Mouse (Mus musculus): Measurements from ENCODE around the gene Mlst8. TPM values are rescaled to one million over a fixed set of nuclear protein-coding genes. Genes with fewer than 3 reads are reported as not detected.
"Not testable (repeated sequence)": the region's sequence is repeated elsewhere in the genome, so short reads cannot be mapped to it uniquely, and the experiment has no call there.

Gene Mlst8
- total and polyA plus RNA-seq, 2 experiments from 2014 or later = 28.2 to 45.5 TPM

DNA sequence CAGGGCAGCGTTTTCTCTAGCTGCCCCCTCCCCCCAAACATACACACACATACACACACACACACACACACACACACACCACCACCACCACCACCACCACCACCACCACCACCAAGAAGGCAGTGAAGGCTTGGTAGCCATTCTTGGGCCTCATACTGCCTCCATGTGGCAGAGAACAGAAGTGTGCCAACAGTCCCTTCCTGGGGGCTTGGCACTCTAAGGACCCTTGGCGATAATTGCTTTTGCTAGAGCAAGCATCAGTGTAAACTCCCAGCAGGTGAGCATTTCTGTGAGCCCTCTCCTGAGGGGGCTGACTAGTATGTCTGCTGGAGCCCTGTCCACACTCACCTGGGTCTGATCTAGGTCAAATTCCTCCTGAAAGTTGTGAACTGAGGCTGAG, 37.7 kb downstream of the Mlst8 start:
- H3K4me2 ChIP-seq (ENCODE audit: low read depth) = no peak overlapping the region
- peak; percentile 58 for TF ChIP-seq CTCF (IDR thresholded peaks at IDR 0.05; ENCODE audit: low read depth)
- 0 out of 2 replicates have a peak, but pooled peaks have one; percentile 30 for ATAC-seq
- no peaks in the 10 kb centered on the region for H3K9me3 ChIP-seq (ENCODE audit: low read length)
- peaks cover 61% of the 10 kb centered on the region for H3K36me3 ChIP-seq (ENCODE audit: insufficient read depth)
- no peaks in the 10 kb centered on the region for H3K4me1 ChIP-seq (ENCODE audit: insufficient read depth)
- WGBS = 63% methylated on average over 2 of the region's 2 CpGs
- no peak overlapping the region for H3K27ac ChIP-seq (ENCODE audit: low read depth, low read length)
- H3K4me3 ChIP-seq (ENCODE audit: low read depth, low read length) = no peak overlapping the region
- no peak overlapping the region for H3K9ac ChIP-seq
- DNase-seq = no peak
- H3K27me3 ChIP-seq (ENCODE audit: insufficient read depth, low read length) = no peaks in the 10 kb centered on the region

DNA sequence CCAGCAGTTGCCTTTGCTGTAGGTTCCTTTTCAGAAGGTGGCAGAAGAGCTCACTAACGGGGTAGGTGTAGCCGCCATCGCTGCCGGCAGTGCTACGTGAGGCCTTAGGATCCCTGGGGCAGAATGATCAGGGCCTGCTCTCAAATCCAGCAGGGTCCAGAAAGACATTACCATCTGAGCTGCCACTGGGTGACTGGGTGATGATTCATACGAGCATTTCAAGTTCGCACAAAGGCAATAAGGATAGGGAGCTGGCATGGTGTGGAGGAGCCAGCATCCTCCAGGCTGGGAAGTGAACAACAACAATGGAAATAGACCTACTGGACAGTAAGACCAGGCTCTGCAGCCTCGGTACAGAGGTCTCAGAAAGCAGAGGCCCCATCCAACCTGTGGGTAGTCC, 38.5 kb downstream of the Mlst8 start:
- Histone ChIP-seq H3K27me3 (ENCODE audit: insufficient read depth, low read length) (no peaks in the 10 kb centered on the region), H3K9ac (no peak overlapping the region), H3K27ac (ENCODE audit: low read depth, low read length) (no peak overlapping the region), H3K4me1 (ENCODE audit: insufficient read depth) (no peaks in the 10 kb centered on the region), H3K4me2 (ENCODE audit: low read depth) (no peak overlapping the region), H3K36me3 (ENCODE audit: insufficient read depth) (peaks cover 53% of the 10 kb centered on the region), H3K4me3 (ENCODE audit: low read depth, low read length) (no peak overlapping the region), H3K9me3 (ENCODE audit: low read length) (no peaks in the 10 kb centered on the region)
- no peak for TF ChIP-seq CTCF (IDR thresholded peaks at IDR 0.05; ENCODE audit: low read depth)
- 89% methylated on average over 8 of the region's 8 CpGs for WGBS
- ATAC-seq (no peak), DNase-seq (no peak)

DNA sequence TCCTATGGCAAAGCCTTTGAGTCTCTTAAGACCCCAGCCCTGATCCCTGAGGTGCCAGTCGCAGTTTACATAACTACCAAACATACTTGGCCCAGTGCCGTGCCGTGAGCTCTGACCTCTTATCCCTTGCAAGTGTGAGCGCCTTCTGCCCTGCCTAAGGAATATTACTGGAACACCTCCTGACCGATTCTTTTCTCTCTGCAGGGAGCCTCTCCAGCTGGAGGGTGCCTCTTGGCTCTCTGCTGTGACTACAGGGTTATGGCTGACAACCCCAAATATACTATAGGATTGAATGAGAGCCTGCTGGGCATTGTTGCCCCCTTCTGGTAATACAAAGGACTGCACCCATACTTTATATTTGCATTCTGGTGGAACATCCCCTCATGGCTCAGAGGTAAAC, 41.9 kb downstream of the Mlst8 start:
- H3K4me2 ChIP-seq (ENCODE audit: low read depth) = no peak overlapping the region
- peak; percentile 63 for DNase-seq
- peak; percentile 81 for TF ChIP-seq CTCF (IDR thresholded peaks at IDR 0.05; ENCODE audit: low read depth)
- H3K9ac ChIP-seq = no peak overlapping the region
- H3K4me3 ChIP-seq (ENCODE audit: low read depth, low read length) = no peak overlapping the region
- WGBS = 73% methylated on average over 5 of the region's 5 CpGs
- H3K4me1 ChIP-seq (ENCODE audit: insufficient read depth) = no peaks in the 10 kb centered on the region
- no peaks in the 10 kb centered on the region for H3K9me3 ChIP-seq (ENCODE audit: low read length)
- no peak overlapping the region for H3K27ac ChIP-seq (ENCODE audit: low read depth, low read length)
- H3K36me3 ChIP-seq (ENCODE audit: insufficient read depth) = peaks cover 27% of the 10 kb centered on the region
- peak; percentile 69 for ATAC-seq
- H3K27me3 ChIP-seq (ENCODE audit: insufficient read depth, low read length) = no peaks in the 10 kb centered on the region

DNA sequence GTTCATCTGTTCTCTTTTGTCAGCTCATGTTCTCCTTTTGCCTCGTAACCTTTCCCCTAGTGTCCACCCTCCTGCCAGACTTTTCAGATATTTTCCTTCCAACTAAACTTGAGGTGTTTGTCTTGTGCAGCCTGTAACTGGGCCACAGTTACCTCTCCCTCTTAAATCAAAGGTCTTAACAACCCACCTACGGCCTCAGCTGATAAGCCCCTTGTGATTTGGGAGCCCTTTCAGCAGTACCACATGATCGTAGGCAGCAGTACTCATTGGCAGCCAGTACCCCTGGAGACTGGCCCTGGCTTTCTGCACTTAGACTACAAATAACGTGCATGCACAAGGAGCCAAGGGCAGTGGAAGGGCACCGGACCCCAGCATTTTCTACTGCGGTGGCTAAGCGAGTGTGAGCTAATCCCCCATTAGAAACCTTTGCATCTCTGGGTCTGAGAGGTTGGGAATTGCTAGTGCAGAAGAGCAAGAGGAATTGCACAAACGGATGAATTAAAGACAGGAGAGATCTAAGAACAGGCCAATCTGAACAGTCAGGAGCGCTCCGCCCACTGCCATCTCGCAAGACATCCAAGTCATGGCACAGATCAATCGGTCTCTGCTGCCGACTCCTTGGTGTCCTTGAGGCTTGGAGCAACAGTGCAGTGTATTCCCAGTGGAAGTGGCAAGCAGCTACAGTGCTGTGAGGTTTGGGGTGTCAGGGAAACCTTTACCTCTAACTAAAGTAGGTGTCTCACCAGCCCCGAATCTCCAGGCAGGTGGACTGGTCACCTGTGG, 49.5 kb downstream of the Mlst8 start:
- WGBS = 83% methylated on average over 14 of the region's 14 CpGs
- Histone ChIP-seq H3K4me3 (ENCODE audit: low read depth, low read length) (no peak overlapping the region), H3K9me3 (ENCODE audit: low read length) (no peaks in the 10 kb centered on the region), H3K27me3 (ENCODE audit: insufficient read depth, low read length) (no peaks in the 10 kb centered on the region), H3K36me3 (ENCODE audit: insufficient read depth) (peaks cover 5% of the 10 kb centered on the region), H3K9ac (no peak overlapping the region), H3K27ac (ENCODE audit: low read depth, low read length) (no peak overlapping the region), H3K4me1 (ENCODE audit: insufficient read depth) (no peaks in the 10 kb centered on the region), H3K4me2 (ENCODE audit: low read depth) (no peak overlapping the region)
- TF ChIP-seq CTCF (IDR thresholded peaks at IDR 0.05; ENCODE audit: low read depth) = no peak
- ATAC-seq = no peak
- DNase-seq = no peak

DNA sequence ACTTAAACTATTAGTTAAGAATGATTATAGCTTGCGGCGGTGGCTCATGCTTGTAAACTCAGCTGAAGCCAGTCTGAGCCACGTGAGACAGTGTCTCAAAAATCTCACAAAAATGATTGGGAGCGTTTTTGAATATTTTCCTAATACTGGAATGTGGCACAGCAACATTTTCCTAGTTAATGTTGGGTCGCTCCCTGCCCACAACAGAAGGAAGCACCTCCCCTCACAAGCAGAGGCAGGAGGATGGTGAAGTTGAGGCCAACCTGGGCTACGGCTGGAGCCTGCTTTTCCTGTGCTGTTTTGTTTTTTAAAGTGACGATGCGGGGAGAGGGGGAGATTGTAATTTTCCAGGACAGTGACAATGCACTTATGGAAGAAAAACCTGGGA, 51.7 kb downstream of the Mlst8 start:
- 6% methylated on average over 8 of the region's 8 CpGs for WGBS
- H3K36me3 ChIP-seq (ENCODE audit: insufficient read depth) = peaks cover 25% of the 10 kb centered on the region
- TF ChIP-seq CTCF (IDR thresholded peaks at IDR 0.05; ENCODE audit: low read depth) = no peak
- no peaks in the 10 kb centered on the region for H3K27me3 ChIP-seq (ENCODE audit: insufficient read depth, low read length)
- no peaks in the 10 kb centered on the region for H3K9me3 ChIP-seq (ENCODE audit: low read length)
- H3K4me2 ChIP-seq (ENCODE audit: low read depth) = peak overlapping the region; percentile 71
- DNase-seq (no peak), ATAC-seq (no peak)
- H3K9ac ChIP-seq = no peak overlapping the region
- H3K4me3 ChIP-seq (ENCODE audit: low read depth, low read length) = peak overlapping the region; percentile 50
- H3K4me1 ChIP-seq (ENCODE audit: insufficient read depth) = no peaks in the 10 kb centered on the region
- H3K27ac ChIP-seq (ENCODE audit: low read depth, low read length) = 0 out of 2 replicates have a peak overlapping the region, but pooled peaks have one; percentile 89

DNA sequence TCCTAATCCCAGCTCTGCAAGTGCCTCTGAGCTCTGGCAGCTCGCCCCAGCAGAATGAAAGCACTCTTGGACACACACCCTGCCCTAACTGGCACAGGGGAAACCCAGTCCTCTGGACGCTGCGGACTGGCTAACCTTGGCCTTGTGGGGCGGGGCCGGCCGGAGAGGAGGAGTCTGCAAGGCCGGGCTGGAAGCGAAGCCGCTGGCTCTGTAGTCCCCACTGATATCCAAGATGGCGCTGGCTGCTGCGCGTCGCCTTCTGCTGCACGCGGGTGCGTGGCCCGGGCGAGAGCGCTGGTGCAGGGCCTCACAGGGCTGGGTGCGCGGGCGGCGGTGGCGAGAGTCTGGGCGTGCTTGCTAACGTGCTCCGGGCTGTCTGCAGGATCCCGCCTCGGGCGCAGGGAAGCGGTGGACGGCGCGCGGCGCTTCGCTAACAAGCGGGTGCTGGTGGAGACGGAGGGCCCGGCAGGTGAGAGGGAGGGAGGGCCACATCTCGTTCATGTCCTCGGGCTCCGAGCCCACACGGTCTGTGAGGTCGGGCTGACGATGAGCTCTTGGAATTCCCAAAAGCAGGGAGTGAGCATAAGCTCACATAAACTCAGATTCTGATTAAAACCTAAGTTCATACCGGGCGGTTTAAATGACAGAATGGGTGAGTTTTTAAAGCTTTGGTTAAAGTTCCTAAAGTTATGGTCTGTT, 52.3 kb downstream of the Mlst8 start, which contains the start of gene Eci1:
Gene Eci1 (plus strand): TSS at position 171 of the 699 bp plus-strand sequence.
- ATAC-seq (peak; percentile 96), DNase-seq (peak; percentile 86)
- H3K36me3 ChIP-seq (ENCODE audit: insufficient read depth) = peaks cover 31% of the 10 kb centered on the region
- H3K9ac ChIP-seq = peak within 1 kb of the TSS; percentile 75
- no peaks in the 10 kb centered on the region for H3K27me3 ChIP-seq (ENCODE audit: insufficient read depth, low read length)
- under 1% methylated on average over 47 of the region's 48 CpGs for WGBS
- no peak for TF ChIP-seq CTCF (IDR thresholded peaks at IDR 0.05; ENCODE audit: low read depth)
- peak within 1 kb of the TSS; percentile 50 for H3K4me3 ChIP-seq (ENCODE audit: low read depth, low read length)
- no peaks in the 10 kb centered on the region for H3K9me3 ChIP-seq (ENCODE audit: low read length)
- peak within 1 kb of the TSS; percentile 89 for H3K27ac ChIP-seq (ENCODE audit: low read depth, low read length)
- H3K4me2 ChIP-seq (ENCODE audit: low read depth) = peak within 1 kb of the TSS; percentile 71
- no peaks in the 10 kb centered on the region for H3K4me1 ChIP-seq (ENCODE audit: insufficient read depth)

DNA sequence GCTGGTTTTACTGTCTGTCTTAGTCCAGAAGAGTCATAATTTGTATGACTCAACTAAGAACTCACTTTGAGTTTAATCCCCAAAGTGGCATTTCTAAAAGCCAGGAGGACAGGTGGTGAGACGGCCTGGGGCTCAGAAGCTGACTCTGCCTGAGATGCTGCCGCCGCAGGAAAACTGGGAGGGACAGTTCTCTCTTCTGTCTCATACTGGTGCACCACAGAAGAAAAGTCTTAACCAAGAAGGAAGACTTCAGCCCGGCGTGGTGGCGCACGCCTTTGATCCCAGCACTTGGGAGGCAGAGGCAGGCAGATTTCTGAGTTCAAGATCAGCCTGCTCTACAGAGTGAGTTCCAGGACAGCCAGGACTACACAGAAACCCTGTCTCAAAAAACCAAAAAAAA, 53.0 kb downstream of the Mlst8 start:
- 86% methylated on average over 7 of the region's 7 CpGs for WGBS
- H3K27ac ChIP-seq (ENCODE audit: low read depth, low read length) = peak overlapping the region; percentile 89; the same call in 1 of the 2 replicates
- H3K9me3 ChIP-seq (ENCODE audit: low read length) = no peaks in the 10 kb centered on the region
- H3K4me1 ChIP-seq (ENCODE audit: insufficient read depth) = no peaks in the 10 kb centered on the region
- H3K4me3 ChIP-seq (ENCODE audit: low read depth, low read length) = no peak overlapping the region
- peaks cover 38% of the 10 kb centered on the region for H3K36me3 ChIP-seq (ENCODE audit: insufficient read depth)
- DNase-seq (no peak), ATAC-seq (no peak)
- H3K4me2 ChIP-seq (ENCODE audit: low read depth) = peak overlapping the region; percentile 71; the same call in 1 of the 2 replicates
- no peak overlapping the region for H3K9ac ChIP-seq
- no peak for TF ChIP-seq CTCF (IDR thresholded peaks at IDR 0.05; ENCODE audit: low read depth)
- H3K27me3 ChIP-seq (ENCODE audit: insufficient read depth, low read length) = no peaks in the 10 kb centered on the region

DNA sequence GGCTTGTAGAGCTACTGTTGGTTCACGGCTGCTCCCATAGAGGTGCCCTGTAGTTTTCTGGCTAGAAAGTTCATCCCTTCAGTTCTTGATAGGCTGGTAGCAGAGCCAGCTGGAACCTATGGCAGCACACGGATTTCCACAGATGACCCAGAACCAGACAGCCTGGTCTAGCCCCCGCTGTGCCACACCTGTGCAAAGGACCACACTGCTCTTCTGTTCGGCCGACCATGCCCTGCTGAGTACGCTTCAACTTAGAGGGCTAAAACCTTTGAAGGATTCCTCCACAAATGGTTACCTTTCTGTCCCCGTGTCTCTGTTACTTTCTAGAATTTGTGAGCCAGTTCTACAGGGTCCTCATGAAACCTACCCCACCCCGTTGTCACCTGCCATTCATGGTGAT, 53.6 kb downstream of the Mlst8 start:
- H3K27me3 ChIP-seq (ENCODE audit: insufficient read depth, low read length); H3K4me1 ChIP-seq (ENCODE audit: insufficient read depth); DNase-seq; H3K9me3 ChIP-seq (ENCODE audit: low read length); H3K4me2 ChIP-seq (ENCODE audit: low read depth); ATAC-seq; H3K27ac ChIP-seq (ENCODE audit: low read depth, low read length); H3K4me3 ChIP-seq (ENCODE audit: low read depth, low read length); H3K9ac ChIP-seq: not testable (repeated sequence)
- 95% methylated on average over 4 of the region's 8 CpGs for WGBS
- peaks cover 44% of the 10 kb centered on the region for H3K36me3 ChIP-seq (ENCODE audit: insufficient read depth)

All from forebrain, postnatal 0 days (tissue).